Mouse (Mus musculus): ENCODE results near the gene Gm11084. TPM values are rescaled to one million over a fixed set of nuclear protein-coding genes. Genes with fewer than 3 reads are reported as not detected.
A peak's percentile ranks its signal among the peaks of the same experiment; 100 is the strongest.
"Not testable (repeated sequence)": the region's sequence is repeated elsewhere in the genome, so short reads cannot be mapped to it uniquely, and the experiment has no call there.

Gm11084 gene
- polyA plus RNA-seq, 1 experiment from 2014 or later, result not detected

- WGBS, result 45% methylated on average over 9 of the region's 9 CpGs
- H3K36me3 ChIP-seq (ENCODE audit: control insufficient read depth, insufficient read depth, low read length), result no peaks in the 10 kb centered on the region
These were observed 10.4 kb upstream of the Gm11084 start for GRCm38 (mm10) chr2:72996808-72997378.

GRCm38 (mm10) chr2:72995346-72996097, 9.0 kb upstream of the Gm11084 start:
- Histone ChIP-seq H3K4me2 (ENCODE audit: low read depth, low read length) (no peak overlapping the region), H3K4me3 (ENCODE audit: low read length) (no peak overlapping the region), H3K27me3 (ENCODE audit: control insufficient read depth, insufficient read depth, low read depth, low read length) (no peaks in the 10 kb centered on the region), H3K27ac (ENCODE audit: low read length) (peak overlapping the region; percentile 82), H3K9ac (ENCODE audit: low read length) (peak overlapping the region; percentile 19), H3K4me1 (replicated peaks; ENCODE audit: control insufficient read depth, insufficient read depth, low read length) (peaks cover 19% of the 10 kb centered on the region), H3K36me3 (ENCODE audit: control insufficient read depth, insufficient read depth, low read length) (no peaks in the 10 kb centered on the region), H3K9me3 (ENCODE audit: control insufficient read depth, low read length) (no peaks in the 10 kb centered on the region)
- WGBS, result 15% methylated on average over 9 of the region's 9 CpGs
- peak; percentile 88 for ATAC-seq (ENCODE audit: low read depth)

More at GRCm38 (mm10) chr2:72996808-72997378, 10.4 kb upstream of the Gm11084 start:
- H3K9me3 ChIP-seq (ENCODE audit: control insufficient read depth, low read length), result no peaks in the 10 kb centered on the region
- no peak overlapping the region for H3K27ac ChIP-seq (ENCODE audit: low read length)
- peaks cover 19% of the 10 kb centered on the region for H3K4me1 ChIP-seq (replicated peaks; ENCODE audit: control insufficient read depth, insufficient read depth, low read length)
- peak; percentile 75 for ATAC-seq (ENCODE audit: low read depth)
- H3K9ac ChIP-seq (ENCODE audit: low read length), result no peak overlapping the region
- H3K27me3 ChIP-seq (ENCODE audit: control insufficient read depth, insufficient read depth, low read depth, low read length), result no peaks in the 10 kb centered on the region
- no peak overlapping the region for H3K4me3 ChIP-seq (ENCODE audit: low read length)
- 0 out of 2 replicates have a peak overlapping the region, but pooled peaks have one; percentile 17 for H3K4me2 ChIP-seq (ENCODE audit: low read depth, low read length)

GRCm38 (mm10) chr2:72994165-72994564, 7.6 kb upstream of the Gm11084 start:
- Histone ChIP-seq H3K36me3 (ENCODE audit: control insufficient read depth, insufficient read depth, low read length) (peaks cover 3% of the 10 kb centered on the region; the same call in 1 of the 2 replicates), H3K27ac (ENCODE audit: low read length) (no peak overlapping the region), H3K27me3 (ENCODE audit: control insufficient read depth, insufficient read depth, low read depth, low read length) (no peaks in the 10 kb centered on the region), H3K9ac (ENCODE audit: low read length) (no peak overlapping the region), H3K4me2 (ENCODE audit: low read depth, low read length) (no peak overlapping the region), H3K4me1 (replicated peaks; ENCODE audit: control insufficient read depth, insufficient read depth, low read length) (peaks cover 19% of the 10 kb centered on the region), H3K4me3 (ENCODE audit: low read length) (no peak overlapping the region), H3K9me3 (ENCODE audit: control insufficient read depth, low read length) (peaks cover 6% of the 10 kb centered on the region)
- 64% methylated on average over 2 of the region's 2 CpGs for WGBS
- no peak for ATAC-seq (ENCODE audit: low read depth)

GRCm38 (mm10) chr2:72992497-72992896, 6.0 kb upstream of the Gm11084 start:
- no peaks in the 10 kb centered on the region for H3K27me3 ChIP-seq (ENCODE audit: control insufficient read depth, insufficient read depth, low read depth, low read length)
- no peak overlapping the region for H3K4me2 ChIP-seq (ENCODE audit: low read depth, low read length)
- no peak overlapping the region for H3K4me3 ChIP-seq (ENCODE audit: low read length)
- H3K9me3 ChIP-seq (ENCODE audit: control insufficient read depth, low read length), result peaks cover 8% of the 10 kb centered on the region
- H3K36me3 ChIP-seq (ENCODE audit: control insufficient read depth, insufficient read depth, low read length), result peaks cover 3% of the 10 kb centered on the region; the same call in 1 of the 2 replicates
- H3K27ac ChIP-seq (ENCODE audit: low read length), result no peak overlapping the region
- no peak for ATAC-seq (ENCODE audit: low read depth)
- WGBS, result 97% methylated on average over 17 of the region's 17 CpGs
- H3K4me1 ChIP-seq (replicated peaks; ENCODE audit: control insufficient read depth, insufficient read depth, low read length), result peaks cover 19% of the 10 kb centered on the region
- no peak overlapping the region for H3K9ac ChIP-seq (ENCODE audit: low read length)

GRCm38 (mm10) chr2:72988945-72989344, 2.4 kb upstream of the Gm11084 start:
- not testable (repeated sequence) for ATAC-seq (ENCODE audit: low read depth); H3K4me3 ChIP-seq (ENCODE audit: low read length); H3K9ac ChIP-seq (ENCODE audit: low read length); H3K27ac ChIP-seq (ENCODE audit: low read length); H3K27me3 ChIP-seq (ENCODE audit: control insufficient read depth, insufficient read depth, low read depth, low read length); H3K9me3 ChIP-seq (ENCODE audit: control insufficient read depth, low read length); H3K4me2 ChIP-seq (ENCODE audit: low read depth, low read length); H3K4me1 ChIP-seq (replicated peaks; ENCODE audit: control insufficient read depth, insufficient read depth, low read length); H3K36me3 ChIP-seq (ENCODE audit: control insufficient read depth, insufficient read depth, low read length)
- 84% methylated on average over 9 of the region's 9 CpGs for WGBS

GRCm38 (mm10) chr2:72985516-72985915, 1.0 kb downstream of the Gm11084 start:
- no peak overlapping the region for H3K9ac ChIP-seq (ENCODE audit: low read length)
- peaks cover 3% of the 10 kb centered on the region; the same call in 1 of the 2 replicates for H3K36me3 ChIP-seq (ENCODE audit: control insufficient read depth, insufficient read depth, low read length)
- 0 out of 2 replicates have a peak, but pooled peaks cover 3% of the 10 kb centered on the region for H3K4me1 ChIP-seq (replicated peaks; ENCODE audit: control insufficient read depth, insufficient read depth, low read length)
- H3K27ac ChIP-seq (ENCODE audit: low read length), result no peak overlapping the region
- 57% methylated on average over 1 of the region's 1 CpGs for WGBS
- H3K9me3 ChIP-seq (ENCODE audit: control insufficient read depth, low read length), result peaks cover 8% of the 10 kb centered on the region
- ATAC-seq (ENCODE audit: low read depth), result no peak
- H3K27me3 ChIP-seq (ENCODE audit: control insufficient read depth, insufficient read depth, low read depth, low read length), result no peaks in the 10 kb centered on the region
- H3K4me3 ChIP-seq (ENCODE audit: low read length), result no peak overlapping the region
- H3K4me2 ChIP-seq (ENCODE audit: low read depth, low read length), result no peak overlapping the region

GRCm38 (mm10) chr2:72984806-72985205, 1.7 kb downstream of the Gm11084 start:
- no peak for ATAC-seq (ENCODE audit: low read depth)
- 0 out of 2 replicates have a peak, but pooled peaks cover 3% of the 10 kb centered on the region for H3K4me1 ChIP-seq (replicated peaks; ENCODE audit: control insufficient read depth, insufficient read depth, low read length)

GRCm38 (mm10) chr2:72983211-72983610, 3.3 kb downstream of the Gm11084 start:
- no peak for ATAC-seq (ENCODE audit: low read depth)
- 0 out of 2 replicates have a peak, but pooled peaks cover 3% of the 10 kb centered on the region for H3K4me1 ChIP-seq (replicated peaks; ENCODE audit: control insufficient read depth, insufficient read depth, low read length)
- H3K9me3 ChIP-seq (ENCODE audit: control insufficient read depth, low read length), result no peaks in the 10 kb centered on the region
- H3K4me2 ChIP-seq (ENCODE audit: low read depth, low read length), result no peak overlapping the region
- no peak overlapping the region for H3K4me3 ChIP-seq (ENCODE audit: low read length)
- H3K9ac ChIP-seq (ENCODE audit: low read length), result no peak overlapping the region
- H3K27me3 ChIP-seq (ENCODE audit: control insufficient read depth, insufficient read depth, low read depth, low read length), result no peaks in the 10 kb centered on the region
- WGBS, result 77% methylated on average over 3 of the region's 3 CpGs
- no peak overlapping the region for H3K27ac ChIP-seq (ENCODE audit: low read length)
- H3K36me3 ChIP-seq (ENCODE audit: control insufficient read depth, insufficient read depth, low read length), result no peaks in the 10 kb centered on the region

More at GRCm38 (mm10) chr2:72984806-72985205, 1.7 kb downstream of the Gm11084 start:
- Histone ChIP-seq H3K4me3 (ENCODE audit: low read length) (no peak overlapping the region), H3K27ac (ENCODE audit: low read length) (no peak overlapping the region), H3K9ac (ENCODE audit: low read length) (no peak overlapping the region), H3K27me3 (ENCODE audit: control insufficient read depth, insufficient read depth, low read depth, low read length) (no peaks in the 10 kb centered on the region), H3K36me3 (ENCODE audit: control insufficient read depth, insufficient read depth, low read length) (peaks cover 3% of the 10 kb centered on the region; the same call in 1 of the 2 replicates), H3K9me3 (ENCODE audit: control insufficient read depth, low read length) (peaks cover 8% of the 10 kb centered on the region), H3K4me2 (ENCODE audit: low read depth, low read length) (no peak overlapping the region)
- 59% methylated on average over 4 of the region's 4 CpGs for WGBS

- no peaks in the 10 kb centered on the region for H3K9me3 ChIP-seq (ENCODE audit: control insufficient read depth, low read length)
- H3K4me1 ChIP-seq (replicated peaks; ENCODE audit: control insufficient read depth, insufficient read depth, low read length), result 0 out of 2 replicates have a peak, but pooled peaks cover 3% of the 10 kb centered on the region
- H3K27ac ChIP-seq (ENCODE audit: low read length), result no peak overlapping the region
- ATAC-seq (ENCODE audit: low read depth), result no peak
- H3K36me3 ChIP-seq (ENCODE audit: control insufficient read depth, insufficient read depth, low read length), result no peaks in the 10 kb centered on the region
- H3K27me3 ChIP-seq (ENCODE audit: control insufficient read depth, insufficient read depth, low read depth, low read length), result no peaks in the 10 kb centered on the region
- 90% methylated on average over 7 of the region's 7 CpGs for WGBS
- no peak overlapping the region for H3K9ac ChIP-seq (ENCODE audit: low read length)
- no peak overlapping the region for H3K4me2 ChIP-seq (ENCODE audit: low read depth, low read length)
- no peak overlapping the region for H3K4me3 ChIP-seq (ENCODE audit: low read length)
These were observed 4.3 kb downstream of the Gm11084 start for GRCm38 (mm10) chr2:72982110-72982785.
